Mouse (Mus musculus) cerebral cortex, adult 2 months (tissue): Measurements from ENCODE around the gene Foxn3.

Experiments
- WGBS: fragments of 180-500 bp; shearing (Covaris S2); methylation state at CpG from one replicate; pipeline ENCODE4 v1.1.7; 2018; 5-methylcytosine and 5-hydroxymethylcytosine counted together

Foxn3 gene

GRCm38 (mm10) chr12:99221087-99221846, 342.1 kb downstream of the Foxn3 start:
- 49% methylated on average over 15 of the region's 15 CpGs for WGBS

- WGBS: 45% methylated on average over 8 of the region's 8 CpGs
Observed at GRCm38 (mm10) chr12:99220333-99220732, 343.0 kb downstream of the Foxn3 start.

- 72% methylated on average over 5 of the region's 5 CpGs for WGBS
Observed at GRCm38 (mm10) chr12:99219812-99220211, 343.6 kb downstream of the Foxn3 start.

GRCm38 (mm10) chr12:99217145-99217698, 346.2 kb downstream of the Foxn3 start:
- WGBS: 79% methylated on average over 7 of the region's 7 CpGs

GRCm38 (mm10) chr12:99216341-99216761, 347.0 kb downstream of the Foxn3 start:
- WGBS: 53% methylated on average over 5 of the region's 5 CpGs

GRCm38 (mm10) chr12:99215521-99216255, 347.7 kb downstream of the Foxn3 start:
- whole genome bisulfite sequencing: 57% methylated on average over 11 of the region's 11 CpGs

GRCm38 (mm10) chr12:99214098-99214497, 349.3 kb downstream of the Foxn3 start:
- WGBS: 64% methylated on average over 5 of the region's 5 CpGs

- 91% methylated on average over 12 of the region's 12 CpGs for WGBS
Observed at GRCm38 (mm10) chr12:99213218-99213617, 350.2 kb downstream of the Foxn3 start.

GRCm38 (mm10) chr12:99209801-99210200, 353.6 kb downstream of the Foxn3 start:
- 84% methylated on average over 8 of the region's 8 CpGs for WGBS

- 91% methylated on average over 9 of the region's 9 CpGs for WGBS
Observed at GRCm38 (mm10) chr12:99208251-99208650, 355.1 kb downstream of the Foxn3 start.

- WGBS: 92% methylated on average over 15 of the region's 15 CpGs
Observed at GRCm38 (mm10) chr12:99207014-99207612, 356.3 kb downstream of the Foxn3 start.

- 94% methylated on average over 8 of the region's 8 CpGs for WGBS
Observed at GRCm38 (mm10) chr12:99205734-99206133, 357.6 kb downstream of the Foxn3 start.

GRCm38 (mm10) chr12:99199124-99199483, 364.3 kb downstream of the Foxn3 start:
- 89% methylated on average over 5 of the region's 5 CpGs for WGBS

- WGBS: 93% methylated on average over 12 of the region's 12 CpGs
Observed at GRCm38 (mm10) chr12:99198428-99199123, 364.8 kb downstream of the Foxn3 start.

GRCm38 (mm10) chr12:99197031-99197430, 366.4 kb downstream of the Foxn3 start:
- WGBS: 52% methylated on average over 7 of the region's 7 CpGs

GRCm38 (mm10) chr12:99195655-99196054, 367.7 kb downstream of the Foxn3 start:
- 84% methylated on average over 5 of the region's 5 CpGs for WGBS

- WGBS: 94% methylated on average over 17 of the region's 17 CpGs
Observed at GRCm38 (mm10) chr12:99194120-99194519, 369.3 kb downstream of the Foxn3 start.

- 95% methylated on average over 4 of the region's 4 CpGs for WGBS
Observed at GRCm38 (mm10) chr12:99187671-99188070, 375.7 kb downstream of the Foxn3 start.

- 44% methylated on average over 4 of the region's 4 CpGs for WGBS
Observed at GRCm38 (mm10) chr12:99186239-99186638, 377.1 kb downstream of the Foxn3 start.

GRCm38 (mm10) chr12:99183261-99183792, 380.1 kb downstream of the Foxn3 start:
- 57% methylated on average over 7 of the region's 7 CpGs for WGBS

- WGBS: 52% methylated on average over 3 of the region's 3 CpGs
Observed at GRCm38 (mm10) chr12:99182338-99182737, 381.0 kb downstream of the Foxn3 start.
